Mouse (Mus musculus): Measurements from ENCODE around the gene Dlg5. TPM values are rescaled to one million over a fixed set of nuclear protein-coding genes. Genes with fewer than 3 reads are reported as not detected.

The Dlg5 gene
- polyA plus RNA-seq, 1 experiment from 2014 or later: 11.3 TPM

DNA sequence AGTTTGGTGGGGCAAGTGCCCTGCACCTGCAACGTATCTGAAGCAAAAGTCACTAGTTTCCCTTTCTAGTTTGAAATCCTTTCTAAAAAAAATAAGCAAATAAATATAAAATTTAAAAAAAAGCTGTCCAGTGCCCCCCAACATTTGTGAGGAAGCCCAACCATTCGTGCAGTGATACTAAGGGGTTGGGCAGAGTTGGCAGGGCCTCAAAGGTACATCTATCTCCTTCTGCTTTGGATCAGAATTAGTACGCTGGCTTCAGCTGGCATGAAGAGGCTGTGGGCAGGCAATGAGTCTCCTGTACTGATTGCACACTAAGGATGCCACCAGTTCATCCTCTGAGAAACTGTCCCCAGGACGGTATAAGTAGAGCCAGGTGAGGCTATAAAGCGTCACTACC, 159.2 kb downstream of the Dlg5 start:
- WGBS: 85% methylated on average over 5 of the region's 5 CpGs
- no peak overlapping the region for H3K27ac ChIP-seq (replicated peaks)
- H3K36me3 ChIP-seq: no peaks in the 10 kb centered on the region
- no peaks in the 10 kb centered on the region for H3K9me3 ChIP-seq (replicated peaks)
- no peaks in the 10 kb centered on the region for H3K27me3 ChIP-seq (ENCODE audit: low read depth, poor library complexity, severe bottlenecking)
- no peak overlapping the region for H3K4me3 ChIP-seq
- peaks cover 12% of the 10 kb centered on the region for H3K4me1 ChIP-seq
- no peak for DNase-seq (ENCODE audit: low spot score)

Small RNA genes within 50 kb of the gene (microRNA-seq; reads per million reads assigned to microRNA genes)
- gene Mir7210: not detected

Other genes starting within 250 kb of the Dlg5 start
- gene Kcnma1, start 231.4 kb downstream of the Dlg5 start, polyA plus RNA-seq (2016; fragmentation: Nextera tagmentation; extraction: Ambion mirVana): 0.49 and 0.97 TPM in 2 replicates
- not detected in 2 replicates for gene E330034G19Rik, start 47.3 kb upstream of the Dlg5 start, polyA plus RNA-seq (2016; fragmentation: Nextera tagmentation; extraction: Ambion mirVana)
- 18.3 and 21.0 TPM in 2 replicates for gene Polr3a, start 241.1 kb upstream of the Dlg5 start, polyA plus RNA-seq (2016; fragmentation: Nextera tagmentation; extraction: Ambion mirVana)
- gene Rps24, start 241.2 kb upstream of the Dlg5 start, polyA plus RNA-seq (2016; fragmentation: Nextera tagmentation; extraction: Ambion mirVana): 915 and 1,078 TPM in 2 replicates